Mouse (Mus musculus): ENCODE measurements around the gene Hnrnpr.
A peak's percentile ranks its signal among the peaks of the same experiment; 100 is the strongest.

Gene Hnrnpr

DNA sequence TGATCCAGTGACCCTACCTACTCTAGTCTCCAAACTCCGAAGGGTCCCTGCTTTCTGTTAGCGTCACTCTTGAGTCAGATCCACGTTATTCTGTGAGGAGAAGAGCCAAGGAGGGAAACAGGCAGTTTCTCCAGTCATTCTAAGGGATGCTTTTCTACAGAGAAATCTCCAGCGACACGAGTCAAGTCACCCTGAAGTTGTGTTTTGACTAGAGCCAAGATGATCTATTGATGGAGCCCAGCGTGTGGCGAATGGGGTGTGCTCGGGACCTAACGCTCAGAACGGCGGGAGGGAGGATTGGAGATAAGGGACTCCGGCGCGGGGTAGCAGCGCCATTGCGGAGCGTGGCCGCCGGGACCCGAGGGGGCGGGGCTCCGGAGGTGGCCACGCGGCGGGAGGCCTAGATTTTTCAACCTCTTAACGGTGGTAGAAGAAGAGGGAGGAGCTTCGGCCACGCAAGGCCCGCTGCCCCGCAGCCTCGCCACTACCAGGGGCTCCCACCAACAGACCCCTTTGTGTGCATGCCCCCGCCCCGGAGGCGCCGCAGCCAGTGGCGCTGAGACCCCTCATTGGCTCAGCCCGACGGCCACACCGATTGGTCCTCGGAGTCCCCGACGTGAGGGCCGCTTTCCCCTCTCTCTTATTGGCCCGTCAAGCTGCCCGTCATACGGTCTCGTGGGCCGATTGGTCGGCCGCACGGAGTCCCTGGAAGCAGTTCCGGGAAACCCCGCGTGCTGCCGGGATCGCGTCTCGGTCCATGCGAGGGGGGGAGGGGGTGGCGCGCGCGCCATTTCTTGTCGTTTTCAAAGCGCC is at the start of gene Hnrnpr:
Hnrnpr (plus strand) TSS at position 714 of the 813 bp plus-strand sequence.
- peak; percentile 100 for DNase-seq (ENCODE audit: low read depth, low spot score)

DNA sequence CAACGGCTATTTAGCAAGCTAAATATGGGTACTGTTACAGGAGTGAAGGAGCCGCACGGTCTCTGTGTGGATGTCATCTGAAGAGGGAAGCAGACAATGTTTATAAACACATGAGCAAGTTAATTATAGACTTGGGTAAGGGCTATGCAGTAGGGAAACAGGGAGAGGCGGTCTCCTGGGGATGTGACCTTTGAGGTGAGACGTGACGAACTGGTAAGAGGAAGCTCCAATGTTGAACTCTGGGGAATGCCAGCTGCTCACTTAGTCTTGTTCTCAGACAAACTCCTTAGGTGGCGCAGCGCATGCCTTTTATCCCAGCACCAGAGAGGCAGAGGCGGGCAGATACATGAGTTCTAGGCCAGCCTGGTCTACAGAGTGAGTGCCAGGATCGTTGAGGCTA is 48.8 kb upstream of the Hnrnpr start:
- DNase-seq (ENCODE audit: low read depth, low spot score): no peak

DNA sequence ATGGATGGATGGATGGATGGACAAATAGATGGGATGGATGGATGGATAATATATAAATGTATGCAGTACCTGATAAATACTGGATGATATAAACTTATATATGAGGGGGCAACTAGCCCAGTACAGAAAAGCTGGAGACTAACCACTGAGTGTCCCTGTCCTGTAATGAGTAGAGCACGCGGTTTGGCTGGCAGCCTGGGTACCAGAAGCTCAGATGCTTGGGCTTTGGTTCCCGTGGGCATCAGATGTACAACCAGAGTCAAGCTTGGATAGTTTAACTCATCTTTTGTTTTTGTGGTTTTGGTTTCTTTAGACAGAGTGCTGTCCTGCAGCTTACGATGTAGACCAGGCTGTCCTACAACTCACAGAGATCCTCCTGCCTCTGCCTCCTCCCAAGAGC is 47.2 kb upstream of the Hnrnpr start:
- DNase-seq (ENCODE audit: low read depth, low spot score): no peak

DNA sequence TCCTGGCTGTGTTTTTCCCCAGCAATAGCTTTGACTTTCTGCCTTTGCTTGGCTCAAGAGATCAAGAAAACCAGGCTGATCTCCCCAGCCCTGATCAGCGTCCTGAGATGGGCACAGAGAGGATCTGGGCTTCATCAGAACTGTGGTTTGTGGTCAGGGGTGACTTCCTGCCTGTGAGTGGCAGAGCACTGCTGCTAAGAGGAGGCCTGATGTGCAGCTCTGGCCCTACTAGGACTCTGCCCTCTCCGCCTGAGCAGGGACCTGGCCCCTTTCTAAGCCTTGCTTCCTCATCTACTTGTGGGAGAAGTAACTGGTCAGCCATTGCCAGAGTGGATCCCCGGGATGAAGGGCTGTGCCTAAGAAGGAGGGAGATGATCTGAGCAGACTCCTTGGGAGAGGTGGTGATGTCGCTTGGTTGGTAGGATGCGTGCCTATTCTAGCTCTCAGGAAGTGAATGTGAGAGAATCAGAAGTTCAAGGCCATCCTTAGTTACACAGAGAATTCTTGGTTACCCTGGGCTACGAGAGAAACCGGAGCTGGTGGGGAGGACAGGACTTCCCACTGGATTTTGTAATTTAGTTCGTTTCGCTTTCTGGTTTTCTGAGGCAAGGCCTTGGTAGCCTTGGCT is 43.9 kb upstream of the Hnrnpr start:
- DNase-seq (ENCODE audit: low read depth, low spot score): no peak

DNA sequence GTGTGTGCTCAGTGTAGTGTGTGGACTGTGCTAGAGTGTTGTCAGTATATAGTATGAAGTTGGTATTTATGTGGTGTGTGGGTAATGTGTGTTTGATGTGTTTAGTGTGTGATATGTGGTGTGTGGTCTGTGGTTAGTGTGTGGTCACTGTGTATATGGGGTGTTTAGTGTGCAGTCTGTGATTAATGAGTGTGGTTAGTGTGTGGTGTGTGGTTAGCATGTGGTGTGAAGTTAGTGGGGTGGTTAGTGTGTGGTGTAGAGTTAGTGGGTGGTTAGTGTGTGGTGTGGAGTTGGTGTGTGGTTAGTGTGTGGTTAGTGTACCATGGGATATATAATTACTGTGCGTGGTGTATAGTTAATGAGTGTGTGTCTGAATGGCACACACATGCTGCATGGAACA is 41.8 kb upstream of the Hnrnpr start:
- no peak for DNase-seq (ENCODE audit: low read depth, low spot score)

DNA sequence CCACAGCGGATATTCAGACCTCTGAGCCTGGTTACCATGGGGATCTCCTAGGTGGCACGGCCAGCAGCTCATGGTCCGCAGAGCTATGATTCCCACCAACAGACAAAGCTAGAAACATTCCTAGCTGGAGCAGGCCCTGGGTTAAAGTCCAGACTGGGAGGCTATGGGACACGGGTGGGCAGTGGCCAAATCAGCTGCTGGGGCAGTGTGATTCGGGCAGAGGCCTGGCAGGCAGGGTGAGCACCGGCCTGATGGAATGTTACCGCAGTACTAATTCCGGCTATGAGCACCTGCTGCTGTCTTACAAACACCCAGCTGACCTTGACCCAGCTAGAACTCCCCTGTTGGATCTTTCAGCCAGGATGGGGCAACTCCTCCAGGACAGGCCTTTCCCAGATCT is 40.1 kb upstream of the Hnrnpr start:
- DNase-seq (ENCODE audit: low read depth, low spot score): no peak

DNA sequence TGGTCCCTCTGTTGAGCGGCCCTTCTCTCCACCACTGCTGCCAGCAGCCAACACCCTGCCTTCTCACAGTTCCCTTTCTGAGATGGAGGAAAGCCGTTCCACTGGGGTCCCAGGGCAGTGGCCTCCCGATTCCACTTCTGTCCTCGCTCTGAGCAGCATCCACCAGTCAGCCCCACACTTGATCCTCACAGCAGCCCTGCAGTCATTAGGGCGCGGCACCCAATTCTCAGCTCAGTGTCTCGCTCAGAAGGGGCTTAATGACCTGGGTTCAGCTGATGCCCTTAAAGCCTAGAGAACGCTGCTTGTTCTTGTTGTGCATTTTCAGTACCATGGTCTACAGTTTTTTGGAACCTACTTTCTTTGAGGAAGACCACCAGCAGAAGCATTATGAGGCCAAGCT is 29.6 kb upstream of the Hnrnpr start:
- DNase-seq (ENCODE audit: low read depth, low spot score): no peak

DNA sequence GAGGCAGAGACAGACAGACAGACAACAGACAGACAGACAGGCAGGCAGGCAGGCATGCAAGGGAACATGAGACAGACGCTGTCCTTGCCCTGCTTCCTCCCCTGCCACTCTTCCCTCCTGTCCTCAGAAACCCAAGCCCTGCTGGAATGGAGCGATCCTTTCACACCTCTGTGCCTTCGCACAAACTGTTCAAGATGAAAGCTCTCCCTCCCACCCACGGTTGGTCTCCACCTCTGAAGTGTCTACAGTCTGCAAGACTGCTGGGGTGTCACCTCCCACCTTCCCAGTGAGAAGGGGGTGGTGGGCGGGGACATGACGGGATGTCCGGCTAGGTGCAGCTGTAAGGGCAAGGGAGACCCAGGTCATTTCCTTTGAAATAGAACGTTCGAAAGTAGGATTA is 29.1 kb upstream of the Hnrnpr start:
- peak; percentile 64 for DNase-seq (ENCODE audit: low read depth, low spot score)

DNA sequence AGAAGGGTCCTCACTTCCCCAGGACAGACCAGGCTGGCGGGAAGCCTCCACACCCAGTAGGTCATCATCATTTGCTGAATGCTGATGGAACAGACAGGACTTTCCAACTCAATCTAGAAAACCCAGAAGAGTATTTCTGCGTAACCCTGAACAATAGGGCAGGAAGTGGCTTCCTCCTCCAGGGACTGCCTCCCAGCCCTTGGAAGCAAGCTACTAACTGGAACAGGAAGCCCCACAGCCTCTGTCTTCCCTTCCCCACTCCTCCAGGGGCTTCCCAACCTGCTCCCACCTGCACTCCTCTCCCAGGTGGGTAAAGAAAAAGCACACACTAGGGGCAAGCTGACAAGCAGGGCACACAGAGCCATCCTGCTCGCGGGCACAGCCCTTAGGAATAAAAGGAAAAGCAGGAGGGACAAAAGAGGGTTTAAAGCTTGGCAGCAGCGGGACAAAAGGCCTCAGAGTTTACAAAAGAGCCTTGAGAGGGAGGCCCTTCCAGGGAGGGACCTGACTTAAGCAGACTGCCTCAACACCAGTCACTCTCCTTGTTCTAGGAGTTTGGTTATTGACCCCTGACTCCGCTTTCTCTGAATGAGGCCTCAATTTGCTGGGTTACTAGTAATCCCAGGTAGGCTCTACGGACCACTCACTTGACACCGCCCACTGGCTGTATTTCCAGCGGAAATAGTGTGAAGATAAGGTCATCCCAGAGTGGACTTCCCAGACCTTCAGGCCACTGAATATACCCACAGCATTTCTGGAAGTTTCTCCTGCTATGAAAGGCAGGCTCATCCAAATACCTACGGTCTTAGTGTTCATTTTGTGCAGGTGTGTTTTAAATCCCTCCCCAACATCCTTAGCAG is 27.9 kb upstream of the Hnrnpr start:
- DNase-seq (ENCODE audit: low read depth, low spot score): no peak

DNA sequence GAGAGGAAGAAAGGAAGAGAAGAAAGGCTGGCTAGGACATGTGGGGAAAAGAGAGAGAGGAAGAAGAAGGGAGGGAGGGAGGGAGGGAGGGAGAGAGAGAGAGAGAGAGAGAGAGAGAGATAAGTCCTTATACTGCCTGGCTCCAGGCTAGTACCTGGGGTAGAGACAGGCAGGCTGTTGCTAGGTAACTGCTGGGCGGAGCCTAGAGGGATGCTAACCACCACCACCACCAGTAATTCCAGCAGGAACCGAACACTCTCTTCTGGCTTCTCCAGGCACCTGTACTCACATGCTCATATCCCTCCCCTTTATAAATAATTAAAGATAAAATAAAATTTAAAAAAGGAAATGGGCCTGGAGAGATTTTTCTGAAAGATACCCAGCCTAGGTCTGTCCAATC is 27.0 kb upstream of the Hnrnpr start:
- DNase-seq (ENCODE audit: low read depth, low spot score): peak; percentile 47

DNA sequence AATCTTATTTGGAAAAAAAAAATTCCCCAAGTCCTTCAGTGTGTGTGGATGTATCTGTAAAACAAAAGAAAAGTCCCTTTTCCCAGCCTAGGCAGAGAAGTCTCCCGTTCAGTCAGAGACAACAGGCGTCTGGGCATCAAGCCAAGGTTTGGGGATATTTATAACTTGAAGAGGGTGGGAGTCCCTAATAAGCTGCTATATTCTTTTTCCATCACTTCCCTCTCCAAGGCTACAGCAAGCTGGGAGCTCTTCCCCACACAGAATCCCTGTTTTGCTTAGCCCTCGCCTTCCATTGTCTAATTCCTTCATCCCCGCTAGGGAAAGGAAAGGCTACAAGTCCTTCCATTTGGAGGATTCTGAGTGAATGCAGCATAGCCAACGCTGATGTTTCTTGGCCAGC is 26.3 kb upstream of the Hnrnpr start, which contains the start of gene Zfp46:
Zfp46 (plus strand) TSS at position 229 of the 400 bp plus-strand sequence.
- no peak for DNase-seq (ENCODE audit: low read depth, low spot score)

DNA sequence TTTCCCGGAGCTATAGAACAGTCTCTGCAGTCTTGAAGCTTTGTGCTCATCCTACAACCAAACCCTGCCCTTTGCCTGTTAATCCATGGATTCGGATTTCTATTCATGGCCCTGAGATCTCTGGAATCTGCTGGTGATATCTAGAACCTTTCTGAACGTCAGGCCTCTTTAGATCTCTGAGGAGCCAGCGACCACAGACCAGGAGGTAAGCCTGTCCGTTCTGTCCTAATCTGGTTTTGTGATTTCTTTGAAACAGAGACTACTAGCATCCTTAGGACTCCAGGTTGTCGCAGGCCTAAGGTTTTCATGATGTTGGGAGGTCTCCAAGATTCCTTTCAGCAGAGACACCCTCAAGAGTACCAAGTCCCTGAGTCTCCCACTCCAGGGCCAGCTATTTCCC is 25.9 kb upstream of the Hnrnpr start:
- no peak for DNase-seq (ENCODE audit: low read depth, low spot score)

DNA sequence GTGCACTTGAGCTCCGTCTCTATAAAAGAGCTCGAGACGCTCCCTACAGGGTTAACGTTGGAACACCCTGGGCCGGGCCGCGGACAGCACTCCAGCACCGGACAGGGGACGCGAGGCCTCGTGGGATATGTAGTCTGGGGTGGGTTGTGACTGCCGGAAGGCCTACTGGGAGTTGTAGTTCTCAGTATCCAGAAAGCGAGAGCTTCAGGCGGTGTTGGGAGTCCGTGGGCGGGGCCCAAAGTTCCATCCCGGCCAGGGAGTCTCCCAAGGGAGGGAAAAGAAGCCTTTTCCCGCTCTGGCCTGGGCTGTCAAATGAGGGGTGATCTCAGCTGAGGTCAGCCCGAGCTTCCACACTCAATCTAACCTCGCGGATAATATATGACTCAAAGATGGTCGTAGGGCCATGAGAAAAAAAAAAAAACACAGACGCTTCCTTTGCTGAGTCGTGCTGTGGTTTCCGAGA is 25.4 kb upstream of the Hnrnpr start:
- DNase-seq (ENCODE audit: low read depth, low spot score): peak; percentile 97

DNA sequence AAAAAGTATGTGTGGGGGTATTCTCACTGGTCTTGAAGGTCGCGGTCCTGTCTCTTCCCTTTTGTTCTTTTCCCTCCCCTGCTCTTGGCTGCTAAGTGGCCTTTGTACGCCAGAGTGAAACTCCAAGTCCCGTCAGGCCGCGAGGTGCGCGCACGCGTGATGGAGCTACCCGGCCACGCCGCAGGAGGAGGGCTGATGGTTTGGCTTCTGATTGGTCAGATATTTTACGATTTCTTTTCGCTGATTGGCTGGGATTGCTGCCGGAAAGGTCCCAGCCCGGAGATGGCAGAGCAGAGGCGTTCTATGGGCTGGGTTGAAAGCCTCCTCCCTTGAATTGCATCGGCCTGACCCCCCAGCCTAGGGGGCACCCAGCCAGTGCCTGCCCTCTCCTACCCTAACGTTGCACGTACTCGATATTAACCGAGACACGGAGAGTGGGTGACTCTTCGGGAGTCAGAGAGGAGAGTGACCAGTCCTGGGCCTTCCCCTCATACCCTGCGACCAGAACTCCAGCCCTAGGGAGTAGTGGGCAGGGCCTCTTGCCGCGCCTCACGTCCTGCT is 24.9 kb upstream of the Hnrnpr start:
- peak; percentile 97 for DNase-seq (ENCODE audit: low read depth, low spot score)

DNA sequence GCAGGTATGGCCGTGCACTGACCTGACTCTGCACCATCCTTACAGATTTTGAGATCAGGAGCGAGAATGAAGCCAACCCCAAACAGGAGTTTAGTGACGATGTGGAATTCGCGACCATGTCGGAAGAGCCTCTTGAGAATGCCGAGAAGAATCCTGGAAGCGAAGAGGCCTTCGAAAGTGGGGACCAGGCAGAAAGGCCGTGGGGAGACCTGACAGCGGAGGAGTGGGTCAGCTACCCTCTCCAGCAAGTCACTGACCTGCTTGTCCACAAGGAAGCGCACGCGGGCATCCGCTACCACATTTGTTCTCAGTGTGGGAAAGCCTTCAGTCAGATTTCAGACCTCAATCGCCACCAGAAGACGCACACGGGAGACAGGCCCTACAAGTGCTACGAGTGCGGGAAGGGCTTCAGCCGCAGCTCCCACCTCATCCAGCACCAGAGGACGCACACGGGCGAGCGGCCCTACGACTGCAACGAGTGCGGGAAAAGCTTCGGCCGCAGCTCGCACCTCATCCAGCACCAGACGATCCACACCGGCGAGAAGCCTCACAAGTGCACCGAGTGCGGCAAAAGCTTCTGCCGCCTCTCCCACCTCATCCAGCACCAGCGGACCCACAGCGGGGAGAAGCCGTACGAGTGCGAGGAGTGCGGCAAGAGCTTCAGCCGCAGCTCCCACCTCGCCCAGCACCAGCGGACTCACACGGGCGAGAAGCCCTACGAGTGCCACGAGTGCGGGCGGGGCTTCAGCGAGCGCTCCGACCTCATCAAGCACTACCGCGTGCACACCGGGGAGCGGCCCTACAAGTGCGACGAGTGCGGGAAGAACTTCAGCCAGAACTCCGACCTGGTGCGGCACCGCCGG is 20.6 kb upstream of the Hnrnpr start:
- DNase-seq (ENCODE audit: low read depth, low spot score): peak; percentile 72

DNA sequence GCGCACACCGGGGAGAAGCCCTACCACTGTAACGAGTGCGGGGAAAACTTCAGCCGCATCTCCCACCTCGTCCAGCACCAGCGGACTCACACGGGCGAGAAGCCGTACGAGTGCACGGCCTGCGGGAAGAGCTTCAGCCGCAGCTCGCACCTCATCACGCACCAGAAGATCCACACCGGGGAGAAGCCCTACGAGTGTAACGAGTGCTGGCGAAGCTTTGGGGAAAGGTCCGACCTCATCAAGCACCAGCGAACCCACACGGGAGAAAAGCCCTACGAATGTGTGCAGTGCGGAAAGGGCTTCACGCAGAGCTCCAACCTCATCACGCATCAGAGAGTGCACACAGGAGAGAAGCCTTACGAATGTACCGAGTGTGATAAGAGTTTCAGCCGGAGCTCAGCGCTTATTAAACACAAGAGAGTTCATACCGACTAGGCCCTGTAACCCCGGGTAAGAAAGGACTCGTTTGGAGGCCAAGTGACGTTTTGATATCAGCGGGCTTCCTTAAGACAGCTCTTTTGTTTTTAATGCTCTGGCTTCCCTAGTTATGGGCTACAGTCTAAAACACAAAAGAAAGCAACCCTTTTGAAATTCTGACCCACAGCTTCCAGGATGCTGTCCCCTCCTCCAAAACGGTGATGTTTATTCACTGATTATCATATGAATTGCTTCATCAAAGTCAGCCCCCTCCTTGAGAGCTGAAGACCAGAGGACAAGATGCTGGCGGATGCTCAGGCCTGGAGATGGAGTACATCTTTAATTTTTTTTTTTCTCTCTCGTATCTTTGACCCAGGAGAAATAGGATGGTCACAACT is 19.8 kb upstream of the Hnrnpr start:
- DNase-seq (ENCODE audit: low read depth, low spot score): peak; percentile 76

DNA sequence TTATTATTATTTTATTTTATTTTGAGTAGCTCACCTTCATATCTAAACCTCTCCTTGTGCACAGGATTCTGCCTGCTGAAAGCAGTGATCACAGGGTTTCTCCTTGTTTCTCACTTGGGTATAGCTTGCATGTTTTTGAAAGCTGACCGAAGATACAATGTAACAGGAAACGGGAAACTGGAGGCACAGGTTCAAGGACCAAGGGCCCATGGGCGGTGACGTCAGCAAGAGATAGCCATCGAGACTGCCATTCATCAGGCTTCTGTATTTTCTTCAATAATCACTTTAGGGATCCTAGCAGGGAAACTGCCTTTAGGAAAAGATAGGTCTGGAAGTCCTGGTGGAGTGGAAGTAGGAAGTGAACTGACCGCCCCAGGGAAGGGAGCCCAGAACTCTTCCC is 19.1 kb upstream of the Hnrnpr start:
- DNase-seq (ENCODE audit: low read depth, low spot score): no peak

DNA sequence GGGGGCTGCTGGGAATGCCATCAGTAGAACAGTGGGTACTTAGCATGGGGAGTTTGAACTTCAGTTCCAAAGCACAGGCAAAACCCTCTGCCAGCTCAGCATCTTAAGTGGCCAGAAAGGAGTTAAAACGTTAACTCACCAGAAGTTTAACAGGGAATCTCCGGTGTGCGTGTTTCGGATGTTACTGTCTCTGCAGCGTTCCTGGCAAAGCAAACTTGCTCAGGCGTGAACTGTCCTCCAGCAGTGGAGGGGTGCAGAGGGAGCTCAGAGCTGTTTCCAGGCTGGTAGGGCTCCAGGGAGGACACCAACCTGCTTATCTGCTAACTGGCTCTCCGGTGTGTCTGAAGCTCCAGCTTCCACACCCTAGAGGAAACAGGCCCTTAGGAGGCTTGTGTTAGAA is 14.8 kb upstream of the Hnrnpr start:
- DNase-seq (ENCODE audit: low read depth, low spot score): no peak

DNA sequence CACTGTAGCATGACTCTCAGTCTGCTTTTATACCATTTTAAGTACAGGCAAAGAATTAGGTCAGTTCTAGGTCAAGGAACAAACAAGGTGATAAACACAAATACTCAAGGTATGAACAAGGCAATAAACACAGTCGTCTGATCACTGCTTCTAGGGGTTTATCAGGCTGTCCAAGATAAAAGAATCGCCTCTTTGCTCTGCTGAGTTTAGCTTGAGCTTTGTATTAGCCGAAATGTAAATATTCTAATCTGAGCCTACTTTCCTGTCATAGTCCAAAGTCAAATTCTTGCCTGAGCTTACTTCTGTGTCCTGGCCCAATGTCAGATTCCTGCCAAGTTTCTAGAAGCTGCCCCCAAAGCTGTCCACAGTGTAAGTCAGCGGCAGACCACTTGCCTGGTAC is 8.3 kb upstream of the Hnrnpr start:
- no peak for DNase-seq (ENCODE audit: low read depth, low spot score)

DNA sequence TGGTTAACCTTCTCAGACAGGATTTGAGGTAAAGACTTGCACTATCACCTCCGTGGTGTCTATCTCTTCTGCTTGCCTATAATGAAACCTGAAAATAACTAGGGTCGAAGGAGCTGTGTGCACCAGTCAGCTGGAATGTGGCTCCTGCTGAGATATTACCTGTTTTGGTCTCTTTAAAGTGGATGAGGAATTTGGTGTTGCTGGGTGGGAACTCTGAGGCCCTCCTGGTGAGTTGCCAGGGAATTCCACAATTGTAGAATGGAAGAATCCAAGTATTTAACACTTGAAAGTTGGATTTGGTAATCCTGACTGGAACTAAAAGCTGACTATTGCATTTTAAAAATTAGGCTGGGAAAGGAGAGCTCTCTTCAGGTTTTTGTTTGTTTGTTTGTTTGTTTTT is 6.6 kb upstream of the Hnrnpr start:
- DNase-seq (ENCODE audit: low read depth, low spot score): peak; percentile 83
